In the genomic region with DNA sequence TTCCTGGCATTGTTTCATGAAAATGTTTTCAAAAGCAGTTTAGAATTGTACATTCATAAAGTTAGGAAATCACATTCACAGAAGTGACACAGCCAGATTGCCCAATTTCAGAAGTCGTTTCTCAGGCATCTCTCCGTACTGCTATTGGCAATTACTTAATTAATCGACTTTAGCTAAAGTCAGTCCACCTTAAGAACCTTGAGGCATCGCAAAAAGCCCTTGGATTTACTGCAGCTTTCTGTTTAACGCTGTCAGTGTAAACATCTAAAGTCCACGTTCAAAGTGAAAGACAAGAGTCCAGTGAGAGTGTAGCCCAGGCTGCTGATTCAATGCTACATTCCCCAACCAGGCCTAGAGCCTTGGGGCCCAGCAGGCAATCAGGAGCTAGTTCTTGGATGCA, we compare ENCODE assay signal across 35 mouse cellular contexts. TPM values are rescaled to one million over a fixed set of nuclear protein-coding genes. Genes with fewer than 3 reads are reported as not detected.
A peak's percentile ranks its signal among the peaks of the same experiment; 100 is the strongest.
DNase-seq lines count a peak whose midpoint lies in the region; ATAC-seq lines count a peak whose summit lies in the region.
"Had no signal": no experiment of that assay in that cellular context is flagged by ENCODE, and none has a peak within 500 bp of the region (broad histone marks: within the 10 kb centered on the region; RNA-seq: fewer than 3 reads in every experiment).

No protein-coding gene starts in this region.

- 78% methylated on average over 6 of the region's 6 CpGs for WGBS in heart, embryonic 10.5 days
- WGBS in forebrain, embryonic 16.5 days, result 87% methylated on average over 6 of the region's 6 CpGs

- H3K4me1 ChIP-seq in heart, embryonic 10.5 days, result no peaks in the 10 kb centered on the region
- no peaks in the 10 kb centered on the region for H3K4me1 ChIP-seq in forebrain, embryonic 16.5 days (replicated peaks; ENCODE audit: control insufficient read depth, insufficient read depth, low read length)
- H3K4me1 ChIP-seq: embryonic facial prominence, embryonic 12.5 days; embryonic facial prominence, embryonic 15.5 days; forebrain, embryonic 12.5 days had no signal

- intact Hi-C loops in heart, postnatal 10 days (cut with DNase I), result no loop called here

- no peak for ATAC-seq in forebrain, embryonic 16.5 days
- ATAC-seq: hindbrain, postnatal 0 days; inflammation-experienced regulatory T-cells, adult 6 months; intestine, embryonic 16.5 days had no signal

- no peaks in the 10 kb centered on the region for H3K9me3 ChIP-seq in heart, embryonic 10.5 days
- no peaks in the 10 kb centered on the region for H3K9me3 ChIP-seq in forebrain, embryonic 16.5 days (ENCODE audit: control insufficient read depth, low read length)
- H3K9me3 ChIP-seq: embryonic facial prominence, embryonic 12.5 days; embryonic facial prominence, embryonic 15.5 days; forebrain, embryonic 12.5 days; G1E had no signal

- DNase-seq in heart, embryonic 10.5 days (ENCODE audit: low spot score), result peak; percentile 58
- DNase-seq in heart, postnatal 10 days, result no peak
- peak; percentile 55 for DNase-seq in NIH3T3 (ENCODE audit: low read depth)
- DNase-seq in fibroblast of lung, adult 2 months (ENCODE audit: low read depth), result peak; percentile 49
- no peak for DNase-seq in adrenal gland, adult (ENCODE audit: inconsistent age in 2 of 2, low spot score in 1 of 2)
- DNase-seq: adrenal gland, postnatal 14 days; B cell, adult 2 months; cerebellum, adult 11 months; cerebellum, adult 2 months; cerebellum, adult 9-11 months; cerebellum, postnatal 25 days; forebrain, postnatal 0 days; gastrocnemius, adult 2 months; gastrocnemius, postnatal 14 days; heart, adult 2 months; heart, postnatal 36 days; kidney, adult 18-20 months had no signal

- no peaks in the 10 kb centered on the region for H3K36me3 ChIP-seq in heart, embryonic 10.5 days
- no peaks in the 10 kb centered on the region for H3K36me3 ChIP-seq in forebrain, embryonic 16.5 days (ENCODE audit: control insufficient read depth, insufficient read depth)
- H3K36me3 ChIP-seq: embryonic facial prominence, embryonic 12.5 days; embryonic facial prominence, embryonic 15.5 days; forebrain, embryonic 12.5 days; G1E had no signal

- H3K4me2 ChIP-seq in forebrain, embryonic 16.5 days (ENCODE audit: low read length), result no peak overlapping the region
- H3K4me2 ChIP-seq: embryonic facial prominence, embryonic 12.5 days; embryonic facial prominence, embryonic 15.5 days; forebrain, embryonic 12.5 days; heart, embryonic 11.5 days; hindbrain, embryonic 14.5 days had no signal

- no peak overlapping the region for H3K27ac ChIP-seq in heart, embryonic 10.5 days
- no peak overlapping the region for H3K27ac ChIP-seq in forebrain, embryonic 16.5 days (ENCODE audit: low read length)
- H3K27ac ChIP-seq: embryonic facial prominence, embryonic 12.5 days; embryonic facial prominence, embryonic 15.5 days; forebrain, embryonic 12.5 days; gastrocnemius, adult 2 months; heart, adult 2 months; hindbrain, embryonic 14.5 days; hindbrain, postnatal 0 days had no signal

- no peak overlapping the region for H3K4me3 ChIP-seq in heart, embryonic 10.5 days
- H3K4me3 ChIP-seq in forebrain, embryonic 16.5 days (replicated peaks; ENCODE audit: low read length), result no peak overlapping the region
- H3K4me3 ChIP-seq: embryonic facial prominence, embryonic 12.5 days; embryonic facial prominence, embryonic 15.5 days; forebrain, embryonic 12.5 days; gastrocnemius, adult 2 months; heart, adult 2 months had no signal

- H3K9ac ChIP-seq in forebrain, embryonic 16.5 days (replicated peaks; ENCODE audit: low read depth, low read length), result no peak overlapping the region
- H3K9ac ChIP-seq: embryonic facial prominence, embryonic 12.5 days; embryonic facial prominence, embryonic 15.5 days; forebrain, embryonic 12.5 days; forebrain, postnatal 0 days; hindbrain, embryonic 14.5 days had no signal

- 0 out of 2 replicates have a peak, but pooled peaks cover 5% of the 10 kb centered on the region for H3K27me3 ChIP-seq in heart, embryonic 10.5 days (ENCODE audit: insufficient read depth, poor library complexity, severe bottlenecking)
- no peaks in the 10 kb centered on the region for H3K27me3 ChIP-seq in forebrain, embryonic 16.5 days (replicated peaks; ENCODE audit: control insufficient read depth, insufficient read depth, low read length)
- H3K27me3 ChIP-seq: CH12.LX; embryonic facial prominence, embryonic 12.5 days; embryonic facial prominence, embryonic 15.5 days; forebrain, embryonic 12.5 days had no signal

RNA-seq across cellular contexts. Expression of a gene that starts 1.1 kb away (rescaled TPM):
- polyA plus RNA-seq in heart, embryonic 10.5 days (2016; fragmentation: Nextera tagmentation; extraction: Ambion mirVana), result 0.19 TPM in 1 of 2 replicates, not detected in the other
- not detected for total RNA-seq in heart, postnatal 10 days (2021)
- not detected in 2 replicates for polyA plus RNA-seq in forebrain, embryonic 16.5 days (2015; fragmentation: Nextera tagmentation; extraction: Ambion mirVana)
- total RNA-seq: adrenal gland, adult 18-20 months; adrenal gland, postnatal 14 days; adrenal gland, postnatal 4 days; common myeloid progenitor, adult 5-6 weeks; G1E; gastrocnemius, adult 2 months; gastrocnemius, postnatal 14 days; gastrocnemius, postnatal 4 days; heart, adult 2 months; heart, postnatal 36 days; hindbrain, postnatal 0 days had no signal
- polyA plus RNA-seq: cerebellum, adult 2 months; embryonic facial prominence, embryonic 12.5 days; embryonic facial prominence, embryonic 15.5 days; forebrain, embryonic 12.5 days; G1E; heart, adult 2 months; heart, embryonic 14.5 days; heart, postnatal 0 days; hindbrain, embryonic 11.5 days; hindbrain, postnatal 0 days; inflammation-experienced regulatory T-cells, adult 6 months; intestine, embryonic 16.5 days had no signal

Comparison
In these comparisons a context has a peak if more than half of its experiments do, and no peak if none do; other contexts are left out.
1. DNase-seq: peak in heart, embryonic 10.5 days (single experiment), NIH3T3 (single experiment) and fibroblast of lung, adult 2 months (single experiment); none in heart, postnatal 10 days (0 of 2) and adrenal gland, adult (0 of 2).